Mouse (Mus musculus) megakaryocyte, embryonic 14.5 days (primary cell): ENCODE measurements around the gene Mrps18b.

Source experiments
- FLI1 ChIP-seq: IDR thresholded peaks from 2 replicates; pipeline ENCODE4 v1.6.1; 2012; ENCODE audit warnings: low read length, inconsistent platforms, mixed read lengths
- GATA1 ChIP-seq: IDR thresholded peaks from 3 replicates; pipeline ENCODE4 v1.6.1; 2012; ENCODE audit warnings: mixed read lengths, low read length, inconsistent platforms, borderline replicate concordance

GRCm38 (mm10) chr17:35954665-35955064, 38.5 kb upstream of the Mrps18b start:
- TF ChIP-seq GATA1 (no peak), FLI1 (no peak)
